Mouse (Mus musculus): Measurements from ENCODE around the gene Cd300e. TPM values are rescaled to one million over a fixed set of nuclear protein-coding genes. Genes with fewer than 3 reads are reported as not detected.
A peak's percentile ranks its signal among the peaks of the same experiment; 100 is the strongest.

Cd300e gene
- total and polyA plus RNA-seq, 3 experiments = 0.45 to 0.50 (median 0.47) TPM

DNA sequence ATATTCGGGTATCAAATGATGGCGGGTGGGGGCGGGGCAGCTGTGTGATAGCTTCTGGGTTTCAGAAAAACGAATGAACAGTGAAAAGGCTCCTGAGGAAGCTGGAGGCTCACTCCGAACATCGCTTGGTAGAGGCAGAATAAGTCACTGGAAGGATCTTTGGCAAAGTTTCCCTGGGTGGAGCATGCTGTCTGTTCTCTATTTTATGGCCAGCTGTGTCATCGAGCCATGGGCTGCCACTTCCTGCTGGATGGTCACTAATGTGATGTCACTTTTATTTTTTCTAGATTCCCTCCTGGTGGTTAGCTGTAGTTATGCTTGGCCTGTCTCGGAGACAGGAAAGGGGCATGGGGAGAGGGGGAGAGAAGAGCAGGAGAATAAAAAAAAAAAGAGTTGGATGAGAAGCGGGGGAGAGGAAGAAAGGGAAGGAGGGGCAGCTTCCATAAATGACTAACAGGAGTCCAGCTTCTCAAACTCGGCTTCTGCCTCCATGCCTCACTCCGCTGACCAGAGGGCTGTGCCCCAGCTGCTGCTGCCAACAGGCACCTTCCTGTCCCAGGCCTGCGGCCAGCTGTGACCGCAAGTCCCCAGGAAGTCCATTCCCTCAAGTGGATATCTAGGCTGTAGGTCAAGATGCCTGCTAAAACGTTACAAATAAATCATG, 9.8 kb upstream of the Cd300e start:
- WGBS = 15% methylated on average over 14 of the region's 14 CpGs
- no peak overlapping the region for H3K9ac ChIP-seq (ENCODE audit: low read depth, low read length)
- H3K27me3 ChIP-seq (ENCODE audit: control insufficient read depth, insufficient read depth, low read length) = no peaks in the 10 kb centered on the region
- H3K27ac ChIP-seq = peak overlapping the region; percentile 12; the same call in 1 of the 2 replicates
- peak; percentile 59 to 76 for DNase-seq
- no peaks in the 10 kb centered on the region for H3K79me2 ChIP-seq (replicated peaks; ENCODE audit: control insufficient read depth, insufficient read depth, low read length)
- intact Hi-C loops (cut with DNase I) = no loop called here
- peaks cover 1% of the 10 kb centered on the region for H3K4me1 ChIP-seq (ENCODE audit: control insufficient read depth, insufficient read depth, low read length)
- H3K4me3 ChIP-seq = no peak overlapping the region
- H3K36me3 ChIP-seq (ENCODE audit: control insufficient read depth, insufficient read depth, low read length) = no peaks in the 10 kb centered on the region
- TF ChIP-seq EP300 (IDR thresholded peaks at IDR 0.05; ENCODE audit: insufficient read depth, low read depth, low read length) = 0 out of 2 replicates have a peak, but pooled peaks have one; percentile 9
- no peak for TF ChIP-seq POLR2A (IDR thresholded peaks at IDR 0.05; ENCODE audit: insufficient read depth, low read depth, low read length)
- 0 out of 2 replicates have a peak, but pooled peaks have one; percentile 8 for TF ChIP-seq CTCF (IDR thresholded peaks at IDR 0.05)

DNA sequence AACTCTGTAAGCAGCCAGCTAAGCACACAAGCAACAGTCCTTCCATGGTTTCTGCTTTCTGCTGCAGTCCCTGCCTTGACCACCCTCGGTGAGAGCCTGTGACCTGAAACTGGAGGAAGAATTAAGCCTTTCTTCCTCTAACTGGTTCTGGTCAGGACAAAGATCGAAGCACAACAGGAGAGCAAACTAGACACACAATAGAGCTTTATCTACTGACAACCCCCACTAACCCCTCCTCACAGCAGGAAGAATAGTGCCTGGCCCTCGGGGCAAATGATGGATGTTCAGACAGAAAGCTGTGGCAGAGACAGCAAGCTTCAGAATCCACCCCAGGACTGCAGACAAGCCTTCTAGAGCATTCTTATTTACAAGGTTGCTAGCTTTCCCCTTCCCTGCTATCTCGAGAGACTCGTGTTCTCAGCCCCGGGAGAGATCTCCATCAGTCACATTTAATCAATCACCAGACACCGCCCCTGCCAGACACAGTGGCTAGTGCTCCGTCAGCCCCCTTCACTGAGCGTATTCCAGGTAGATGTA, 9.1 kb upstream of the Cd300e start:
- WGBS = 13% methylated on average over 9 of the region's 9 CpGs
- Histone ChIP-seq H3K27me3 (ENCODE audit: control insufficient read depth, insufficient read depth, low read length) (no peaks in the 10 kb centered on the region), H3K79me2 (replicated peaks; ENCODE audit: control insufficient read depth, insufficient read depth, low read length) (no peaks in the 10 kb centered on the region), H3K4me1 (ENCODE audit: control insufficient read depth, insufficient read depth, low read length) (peaks cover 1% of the 10 kb centered on the region), H3K4me3 (no peak overlapping the region), H3K27ac (no peak overlapping the region; the same call in 1 of the 2 replicates), H3K9ac (ENCODE audit: low read depth, low read length) (no peak overlapping the region), H3K36me3 (ENCODE audit: control insufficient read depth, insufficient read depth, low read length) (no peaks in the 10 kb centered on the region)
- DNase-seq = no peak
- no peak for TF ChIP-seq CTCF (IDR thresholded peaks at IDR 0.05)
- no peak for TF ChIP-seq EP300 (IDR thresholded peaks at IDR 0.05; ENCODE audit: insufficient read depth, low read depth, low read length)
- TF ChIP-seq POLR2A (IDR thresholded peaks at IDR 0.05; ENCODE audit: insufficient read depth, low read depth, low read length) = no peak
- intact Hi-C loops (cut with DNase I) = no loop called here

DNA sequence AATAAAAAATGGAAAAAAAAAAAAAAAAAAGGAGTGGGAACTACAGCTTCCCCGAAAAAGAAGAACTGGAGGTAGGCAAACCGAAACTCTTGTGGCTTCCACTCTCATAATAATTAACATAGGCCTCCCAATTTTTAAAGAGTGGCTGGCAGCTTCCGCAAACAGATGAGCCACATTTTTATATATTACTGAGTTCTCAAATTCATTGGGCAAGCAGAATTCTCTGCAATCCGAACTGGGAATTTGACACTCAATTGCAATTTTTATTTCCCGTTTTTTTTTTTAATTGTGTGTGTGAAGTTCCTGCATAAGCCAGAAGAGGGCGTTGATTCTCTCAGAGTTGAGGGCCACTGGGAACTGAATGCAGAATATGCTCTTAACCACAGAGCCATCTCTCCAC, 4.8 kb upstream of the Cd300e start:
- Histone ChIP-seq H3K4me1 (ENCODE audit: control insufficient read depth, insufficient read depth, low read length) (no peaks in the 10 kb centered on the region; the same call in 1 of the 2 replicates), H3K4me3 (no peak overlapping the region), H3K79me2 (replicated peaks; ENCODE audit: control insufficient read depth, insufficient read depth, low read length) (no peaks in the 10 kb centered on the region), H3K27ac (no peak overlapping the region), H3K27me3 (ENCODE audit: control insufficient read depth, insufficient read depth, low read length) (peaks cover 3% of the 10 kb centered on the region; the same call in 1 of the 2 replicates), H3K36me3 (ENCODE audit: control insufficient read depth, insufficient read depth, low read length) (no peaks in the 10 kb centered on the region), H3K9ac (ENCODE audit: low read depth, low read length) (no peak overlapping the region)
- no peak for DNase-seq
- intact Hi-C loops (cut with DNase I) = no loop called here
- TF ChIP-seq CTCF (IDR thresholded peaks at IDR 0.05) = peak; percentile 21; the same call in 1 of the 2 replicates
- TF ChIP-seq POLR2A (IDR thresholded peaks at IDR 0.05; ENCODE audit: insufficient read depth, low read depth, low read length) = no peak
- 65% methylated on average over 6 of the region's 6 CpGs for WGBS

DNA sequence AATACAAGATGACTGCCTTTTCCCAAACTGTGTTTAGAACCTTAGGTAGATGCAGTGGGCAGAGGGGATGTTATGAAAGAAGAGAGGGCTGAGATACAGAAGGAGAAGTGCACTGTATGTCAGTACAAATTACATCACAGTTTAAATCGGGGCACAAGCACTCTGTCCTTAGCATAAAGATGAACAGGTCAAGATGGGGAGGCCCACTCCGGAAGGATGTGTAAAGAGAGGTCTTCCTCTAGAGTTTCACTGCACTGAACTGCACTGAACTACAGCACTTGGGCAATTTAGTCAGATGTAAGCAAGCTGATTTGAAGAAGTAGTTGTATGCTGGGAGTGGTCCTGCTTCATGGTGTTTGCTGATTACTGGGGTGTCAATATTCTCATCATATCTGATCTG, 2.2 kb downstream of the Cd300e start:
- peaks cover 4% of the 10 kb centered on the region; the same call in 1 of the 2 replicates for H3K27me3 ChIP-seq (ENCODE audit: control insufficient read depth, insufficient read depth, low read length)
- intact Hi-C loops (cut with DNase I) = no loop called here

DNA sequence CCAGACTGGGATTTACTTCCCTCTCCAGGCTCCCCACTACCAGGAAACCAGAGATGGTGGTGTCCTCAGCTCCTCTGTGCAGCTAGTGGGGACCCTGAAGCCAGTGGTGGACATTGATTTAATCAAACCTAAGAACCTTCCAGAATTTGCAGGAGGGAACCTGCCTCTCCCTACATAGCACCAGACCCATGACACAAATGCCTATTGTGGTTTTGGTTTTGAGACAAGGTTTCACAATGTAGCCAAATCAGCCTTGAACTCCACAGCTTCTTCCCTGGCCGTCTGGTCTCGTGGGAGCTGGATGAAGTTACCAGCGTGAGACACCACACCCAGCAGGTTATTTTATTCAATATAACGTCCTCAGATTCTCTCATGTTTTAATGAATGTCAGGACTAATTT, 3.3 kb downstream of the Cd300e start:
- H3K4me1 ChIP-seq (ENCODE audit: control insufficient read depth, insufficient read depth, low read length) = no peaks in the 10 kb centered on the region
- intact Hi-C loops (cut with DNase I) = no loop called here
- 66% methylated on average over 4 of the region's 4 CpGs for whole genome bisulfite sequencing

More for the DNA sequence above, 2.2 kb downstream of the Cd300e start:
- no peak for TF ChIP-seq CTCF (IDR thresholded peaks at IDR 0.05)
- TF ChIP-seq EP300 (IDR thresholded peaks at IDR 0.05; ENCODE audit: insufficient read depth, low read depth, low read length) = no peak
- TF ChIP-seq POLR2A (IDR thresholded peaks at IDR 0.05; ENCODE audit: insufficient read depth, low read depth, low read length) = no peak
- Histone ChIP-seq H3K36me3 (ENCODE audit: control insufficient read depth, insufficient read depth, low read length) (no peaks in the 10 kb centered on the region), H3K27ac (no peak overlapping the region), H3K4me3 (no peak overlapping the region), H3K79me2 (replicated peaks; ENCODE audit: control insufficient read depth, insufficient read depth, low read length) (no peaks in the 10 kb centered on the region), H3K9ac (ENCODE audit: low read depth, low read length) (no peak overlapping the region), H3K4me1 (ENCODE audit: control insufficient read depth, insufficient read depth, low read length) (no peaks in the 10 kb centered on the region)
- DNase-seq = no peak
- 55% methylated on average over 2 of the region's 2 CpGs for WGBS

DNA sequence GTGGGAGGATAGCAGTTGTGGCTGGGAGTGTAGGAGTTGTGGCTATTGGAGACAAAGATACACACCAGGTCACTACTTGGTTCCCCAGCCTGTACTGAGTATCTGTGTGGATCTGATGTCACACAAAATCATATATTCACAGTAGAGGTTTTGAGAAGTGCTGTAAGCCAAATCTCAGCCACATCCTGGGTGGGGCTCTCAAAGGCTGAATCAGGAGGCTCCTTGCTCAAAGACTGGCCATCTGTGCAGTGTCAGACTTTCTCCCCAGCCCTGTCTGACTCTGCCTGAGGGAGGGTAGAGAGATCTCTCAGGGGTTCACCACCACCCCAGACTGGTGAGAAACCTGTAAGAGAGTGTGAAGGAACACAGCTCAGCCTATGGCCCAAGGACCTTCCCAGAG, 7.4 kb downstream of the Cd300e start:
- no peak overlapping the region for H3K9ac ChIP-seq (ENCODE audit: low read depth, low read length)
- DNase-seq = no peak
- no peak for TF ChIP-seq CTCF (IDR thresholded peaks at IDR 0.05)
- TF ChIP-seq EP300 (IDR thresholded peaks at IDR 0.05; ENCODE audit: insufficient read depth, low read depth, low read length) = no peak
- no peak for TF ChIP-seq POLR2A (IDR thresholded peaks at IDR 0.05; ENCODE audit: insufficient read depth, low read depth, low read length)
- H3K27me3 ChIP-seq (ENCODE audit: control insufficient read depth, insufficient read depth, low read length) = no peaks in the 10 kb centered on the region; the same call in 1 of the 2 replicates
- no peak overlapping the region for H3K27ac ChIP-seq
- H3K4me3 ChIP-seq = no peak overlapping the region
- intact Hi-C loops (cut with DNase I) = no loop called here
- no peaks in the 10 kb centered on the region for H3K4me1 ChIP-seq (ENCODE audit: control insufficient read depth, insufficient read depth, low read length)
- no peaks in the 10 kb centered on the region for H3K79me2 ChIP-seq (replicated peaks; ENCODE audit: control insufficient read depth, insufficient read depth, low read length)
- no peaks in the 10 kb centered on the region for H3K36me3 ChIP-seq (ENCODE audit: control insufficient read depth, insufficient read depth, low read length)

More for the DNA sequence above, 3.3 kb downstream of the Cd300e start:
- no peak for DNase-seq
- Histone ChIP-seq H3K36me3 (ENCODE audit: control insufficient read depth, insufficient read depth, low read length) (no peaks in the 10 kb centered on the region), H3K4me3 (no peak overlapping the region), H3K27ac (no peak overlapping the region), H3K9ac (ENCODE audit: low read depth, low read length) (no peak overlapping the region), H3K79me2 (replicated peaks; ENCODE audit: control insufficient read depth, insufficient read depth, low read length) (no peaks in the 10 kb centered on the region), H3K27me3 (ENCODE audit: control insufficient read depth, insufficient read depth, low read length) (peaks cover 3% of the 10 kb centered on the region; the same call in 1 of the 2 replicates)
- TF ChIP-seq POLR2A (IDR thresholded peaks at IDR 0.05; ENCODE audit: insufficient read depth, low read depth, low read length) = no peak
- no peak for TF ChIP-seq CTCF (IDR thresholded peaks at IDR 0.05)

Measured in heart, adult 2 months (tissue).